Mouse (Mus musculus): ENCODE results near the gene Pi4k2a. TPM values are rescaled to one million over a fixed set of nuclear protein-coding genes. Genes with fewer than 3 reads are reported as not detected.

Pi4k2a gene
- polyA plus RNA-seq, 2 experiments = 8.6 to 9.1 TPM

DNA sequence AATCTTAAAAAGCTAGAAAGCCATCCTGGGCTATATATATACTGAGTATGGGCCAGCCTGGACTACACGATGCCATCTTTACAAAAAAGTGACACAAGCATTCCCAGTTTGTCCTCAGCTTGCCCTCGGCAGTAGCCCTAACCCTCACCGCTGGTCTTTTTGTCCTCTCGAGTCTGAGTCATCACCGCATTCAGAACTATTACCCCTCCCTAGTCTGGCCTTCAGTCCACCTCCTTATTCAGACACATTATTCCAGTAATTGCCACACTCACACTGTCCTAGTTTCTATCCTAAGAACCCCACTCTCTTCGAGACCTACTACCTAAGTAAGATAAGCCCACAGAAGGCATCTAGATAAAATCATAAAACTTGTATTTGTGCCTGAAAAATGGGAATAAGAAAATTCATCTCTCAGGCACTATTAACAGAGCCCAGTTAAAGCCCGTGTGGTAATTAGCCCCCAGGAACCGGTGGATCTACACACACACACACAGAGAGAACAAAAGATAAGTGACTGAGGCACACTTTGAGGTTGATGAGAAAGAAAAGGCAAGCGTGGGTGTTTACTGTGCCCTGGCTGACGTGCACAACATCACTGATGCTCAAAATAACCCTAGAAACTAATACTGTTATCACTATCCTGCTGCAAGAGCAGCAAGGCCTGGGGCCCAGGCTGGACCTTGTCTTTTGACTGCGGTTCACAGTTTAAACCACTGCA is 35.4 kb downstream of the Pi4k2a start:
- TF ChIP-seq CTCF (IDR thresholded peaks at IDR 0.05; ENCODE audit: low read depth) (no peak), EP300 (IDR thresholded peaks at IDR 0.05; ENCODE audit: low read depth) (no peak)
- Histone ChIP-seq H3K36me3 (replicated peaks; ENCODE audit: control insufficient read depth, insufficient read depth, low read depth) (peaks cover 4% of the 10 kb centered on the region), H3K4me2 (ENCODE audit: low read depth) (no peak overlapping the region), H3K27me3 (ENCODE audit: control insufficient read depth, insufficient read depth, low read length) (no peaks in the 10 kb centered on the region), H3K4me3 (ENCODE audit: insufficient read depth in 1 of 2, low read depth in 2 of 2, low read length in 2 of 2) (no peak overlapping the region), H3K27ac (no peak overlapping the region), H3K4me1 (replicated peaks; ENCODE audit: control insufficient read depth in 2 of 2, insufficient read depth in 2 of 2, low read length in 1 of 2) (peaks cover 6 to 11% of the 10 kb centered on the region in 2 experiments; a peak in 3 of 4 replicates), H3K9ac (replicated peaks) (no peak overlapping the region), H3K9me3 (ENCODE audit: control insufficient read depth, low read length) (no peaks in the 10 kb centered on the region)
- DNase-seq (ENCODE audit: low read depth in 3 of 3, low spot score in 3 of 3) (no peak), ATAC-seq (ENCODE audit: insufficient read depth) (no peak)
- 60% methylated on average over 11 of the region's 11 CpGs for WGBS (ENCODE audit: insufficient replicate concordance)

DNA sequence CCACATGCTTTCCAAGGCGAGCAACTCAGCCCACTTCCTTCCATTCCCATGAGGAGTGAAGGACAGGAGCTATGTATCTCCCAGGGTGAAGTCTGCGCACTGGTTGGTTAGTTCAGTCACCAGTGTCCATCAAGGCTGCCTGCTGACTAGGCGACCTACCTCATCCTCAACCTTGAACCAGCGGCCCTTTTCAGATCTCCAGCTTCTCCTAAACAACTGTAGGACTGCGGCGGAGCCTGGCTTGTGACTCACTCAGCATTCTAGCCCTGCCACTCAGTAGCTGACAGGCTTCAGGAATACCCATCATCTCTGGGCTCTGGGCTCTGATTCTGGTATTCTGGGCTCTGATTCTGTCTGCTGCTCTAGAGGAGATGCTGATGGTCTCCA is 35.9 kb downstream of the Pi4k2a start:
- ATAC-seq (ENCODE audit: insufficient read depth) (no peak), DNase-seq (ENCODE audit: low read depth in 3 of 3, low spot score in 3 of 3) (no peak)
- Histone ChIP-seq H3K36me3 (replicated peaks; ENCODE audit: control insufficient read depth, insufficient read depth, low read depth) (peaks cover 4% of the 10 kb centered on the region), H3K9me3 (ENCODE audit: control insufficient read depth, low read length) (no peaks in the 10 kb centered on the region), H3K4me2 (ENCODE audit: low read depth) (no peak overlapping the region), H3K4me1 (replicated peaks; ENCODE audit: control insufficient read depth in 2 of 2, insufficient read depth in 2 of 2, low read length in 1 of 2) (peaks cover 6 to 11% of the 10 kb centered on the region in 2 experiments; a peak in 3 of 4 replicates), H3K27me3 (ENCODE audit: control insufficient read depth, insufficient read depth, low read length) (no peaks in the 10 kb centered on the region), H3K9ac (replicated peaks) (no peak overlapping the region), H3K27ac (no peak overlapping the region), H3K4me3 (ENCODE audit: insufficient read depth in 1 of 2, low read depth in 2 of 2, low read length in 2 of 2) (no peak overlapping the region)
- 63% methylated on average over 6 of the region's 6 CpGs for WGBS (ENCODE audit: insufficient replicate concordance)
- TF ChIP-seq CTCF (IDR thresholded peaks at IDR 0.05; ENCODE audit: low read depth) = no peak
- TF ChIP-seq EP300 (IDR thresholded peaks at IDR 0.05; ENCODE audit: low read depth) = no peak

DNA sequence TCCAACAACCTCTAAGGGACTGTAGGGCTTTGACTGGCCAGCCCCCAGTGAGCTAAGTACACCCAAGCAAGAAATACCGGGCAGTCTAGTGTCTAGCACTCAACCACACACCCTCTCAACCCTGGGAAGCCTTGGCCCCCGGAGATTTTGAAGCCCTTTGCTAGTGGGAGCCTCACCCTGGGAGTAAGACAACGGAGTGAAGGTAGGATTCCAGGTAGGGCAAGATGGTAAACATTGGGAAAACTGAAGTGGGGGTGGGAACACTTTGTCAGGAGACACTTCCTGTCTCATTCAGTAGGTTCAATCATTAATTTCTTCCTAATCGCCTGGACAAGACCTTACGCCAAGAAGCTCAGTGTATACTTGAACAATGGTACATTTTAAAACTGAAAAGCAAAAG is 36.8 kb downstream of the Pi4k2a start:
- DNase-seq (ENCODE audit: low read depth in 3 of 3, low spot score in 3 of 3) (no peak), ATAC-seq (ENCODE audit: insufficient read depth) (no peak)
- Histone ChIP-seq H3K27ac (no peak overlapping the region), H3K36me3 (replicated peaks; ENCODE audit: control insufficient read depth, insufficient read depth, low read depth) (no peaks in the 10 kb centered on the region; the same call in none of the 2 replicates), H3K4me2 (ENCODE audit: low read depth) (peak overlapping the region; percentile 76), H3K9ac (replicated peaks) (no peak overlapping the region), H3K4me1 (replicated peaks; ENCODE audit: control insufficient read depth in 2 of 2, insufficient read depth in 2 of 2, low read length in 1 of 2) (peaks cover 6 to 11% of the 10 kb centered on the region in 2 experiments; a peak in 3 of 4 replicates), H3K4me3 (ENCODE audit: insufficient read depth in 1 of 2, low read depth in 2 of 2, low read length in 2 of 2) (no peak overlapping the region), H3K27me3 (ENCODE audit: control insufficient read depth, insufficient read depth, low read length) (no peaks in the 10 kb centered on the region), H3K9me3 (ENCODE audit: control insufficient read depth, low read length) (no peaks in the 10 kb centered on the region)
- 80% methylated on average over 5 of the region's 5 CpGs for WGBS (ENCODE audit: insufficient replicate concordance)
- TF ChIP-seq CTCF (IDR thresholded peaks at IDR 0.05; ENCODE audit: low read depth) (no peak), EP300 (IDR thresholded peaks at IDR 0.05; ENCODE audit: low read depth) (no peak)

DNA sequence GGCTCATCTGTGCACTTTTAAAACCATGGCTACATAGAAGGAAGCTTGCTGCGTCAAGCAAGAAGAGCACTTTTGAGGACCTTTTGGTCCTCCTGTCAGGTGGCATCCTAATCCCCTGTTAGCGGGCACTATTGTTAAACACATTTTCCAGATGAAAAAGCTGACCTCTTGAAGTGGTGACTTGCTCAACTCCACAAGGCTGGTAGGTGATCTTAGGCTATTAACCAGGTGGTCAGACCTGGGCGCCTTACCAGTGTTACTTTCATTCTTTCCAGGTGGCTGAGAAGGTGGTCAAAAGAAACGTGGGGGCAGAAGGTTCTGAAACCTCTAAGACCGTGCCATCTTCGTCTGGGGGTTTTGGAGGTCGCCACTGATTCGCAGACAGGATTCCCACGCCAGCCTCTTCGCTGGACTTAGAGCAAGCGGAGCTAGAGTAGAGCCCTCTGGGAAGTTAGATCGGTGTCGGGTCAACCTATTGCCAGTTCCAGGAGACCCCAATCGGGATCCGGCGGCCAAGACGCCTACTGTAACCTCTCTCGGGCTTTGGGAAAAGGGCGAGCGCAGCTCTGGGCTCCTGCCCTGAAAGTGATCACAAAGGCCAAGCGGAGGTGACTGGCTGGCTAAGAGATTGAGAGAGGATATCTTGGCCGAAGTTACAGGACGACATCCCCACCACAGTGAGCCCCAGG is 37.9 kb downstream of the Pi4k2a start:
- ATAC-seq (ENCODE audit: insufficient read depth) (no peak; the same call in 1 of the 2 replicates), DNase-seq (ENCODE audit: low read depth in 3 of 3, low spot score in 3 of 3) (no peak)
- WGBS (ENCODE audit: insufficient replicate concordance) = 10% methylated on average over 23 of the region's 23 CpGs
- H3K27ac ChIP-seq = no peak overlapping the region
- H3K4me2 ChIP-seq (ENCODE audit: low read depth) = peak overlapping the region; percentile 76
- no peaks in the 10 kb centered on the region for H3K27me3 ChIP-seq (ENCODE audit: control insufficient read depth, insufficient read depth, low read length)
- peak overlapping the region; percentile 61 to 66 for H3K4me3 ChIP-seq (ENCODE audit: insufficient read depth in 1 of 2, low read depth in 2 of 2, low read length in 2 of 2)
- TF ChIP-seq CTCF (IDR thresholded peaks at IDR 0.05; ENCODE audit: low read depth) = no peak
- no peak for TF ChIP-seq EP300 (IDR thresholded peaks at IDR 0.05; ENCODE audit: low read depth)
- H3K9ac ChIP-seq (replicated peaks) = peak overlapping the region; percentile 70
- peaks cover 6 to 11% of the 10 kb centered on the region in 2 experiments; a peak in 3 of 4 replicates for H3K4me1 ChIP-seq (replicated peaks; ENCODE audit: control insufficient read depth in 2 of 2, insufficient read depth in 2 of 2, low read length in 1 of 2)
- H3K36me3 ChIP-seq (replicated peaks; ENCODE audit: control insufficient read depth, insufficient read depth, low read depth) = no peaks in the 10 kb centered on the region
- H3K9me3 ChIP-seq (ENCODE audit: control insufficient read depth, low read length) = no peaks in the 10 kb centered on the region
